Mouse (Mus musculus) G1E (cell line): Measurements from ENCODE around the gene Tbc1d25.

Source experiments
- CTCF ChIP-seq: IDR thresholded peaks from 2 replicates; pipeline ENCODE4 v1.5.1; 2012; ENCODE audit warnings: low read depth, low read length, inconsistent platforms, mixed read lengths
- GATA1 ChIP-seq: IDR thresholded peaks from 2 replicates; pipeline ENCODE4 v1.6.1; 2012; ENCODE audit warnings: borderline replicate concordance, low read length, inconsistent platforms, mixed read lengths
- POLR2AphosphoS5 ChIP-seq: IDR thresholded peaks from 2 replicates; pipeline ENCODE4 v1.6.1; 2012; ENCODE audit warnings: low read depth, low read length, inconsistent platforms; ENCODE audit not compliant: insufficient replicate concordance
- TAL1 ChIP-seq: conservative IDR thresholded peaks from 2 replicates; pipeline ENCODE4 v1.6.1; 2012; ENCODE audit warnings: low read depth, low read length, inconsistent platforms, mixed read lengths

DNA sequence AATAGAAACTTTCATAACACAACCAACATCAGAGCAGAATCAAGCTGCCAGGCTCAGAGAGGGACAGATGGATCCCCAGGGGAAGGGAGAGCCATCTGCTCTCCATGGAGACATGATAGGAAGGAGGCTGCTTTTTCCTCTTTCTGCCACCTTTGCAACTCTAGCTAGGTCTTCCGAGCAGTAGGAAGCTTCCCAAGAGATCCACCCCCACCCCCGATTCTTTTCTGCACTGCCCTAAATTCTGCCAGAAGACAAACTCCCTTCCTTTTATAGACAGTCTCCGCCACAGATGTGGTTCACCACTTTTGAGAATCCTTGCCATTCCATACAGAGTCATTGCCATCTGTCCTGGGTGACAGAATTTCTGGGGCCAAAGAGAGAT lies 46.3 kb upstream of the Tbc1d25 start:
- TF ChIP-seq CTCF (no peak), TAL1 (no peak), GATA1 (no peak), POLR2AphosphoS5 (no peak)
